Mouse (Mus musculus) midbrain, embryonic 16.5 days (tissue): ENCODE measurements at regions not wholly inside any gene's neighbourhood (a gene's known extent, or its start where the extent isn't known, plus 50 kb on each side); places are given as distances from the start of the nearest gene placed in this dataset.

Source experiments
- ATAC-seq: fragments of 200-750 bp; cut with Nextera tagmentation; 2 replicates; pipeline ENCODE4 v1.8.0; 2017; ENCODE audit warnings: moderate TSS enrichment
- H3K27ac ChIP-seq: fragments of 300-500 bp; sonication (generic); 2 replicates; pipeline ENCODE4 v1.5.1; 2014; ENCODE audit warnings: mild to moderate bottlenecking, low read length, mixed read lengths
- H3K27me3 ChIP-seq: fragments of 300-500 bp; sonication (generic); 2 replicates; pipeline ENCODE4 v1.6.1; 2014; ENCODE audit warnings: low read depth, low read length, mixed read lengths; ENCODE audit not compliant: control insufficient read depth, insufficient read depth
- H3K36me3 ChIP-seq: fragments of 300-500 bp; sonication (generic); 2 replicates; pipeline ENCODE4 v1.6.1; 2014; ENCODE audit warnings: mild to moderate bottlenecking, low read length, moderate library complexity, mixed read lengths; ENCODE audit not compliant: control insufficient read depth, insufficient read depth
- H3K4me1 ChIP-seq: fragments of 300-500 bp; sonication (generic); 2 replicates; pipeline ENCODE4 v1.6.1; 2014; ENCODE audit warnings: mild to moderate bottlenecking, low read length, mixed read lengths; ENCODE audit not compliant: control insufficient read depth, insufficient read depth
- H3K4me2 ChIP-seq: fragments of 300-500 bp; sonication (generic); 2 replicates; pipeline ENCODE4 v1.6.1; 2014; ENCODE audit warnings: mild to moderate bottlenecking, low read length, mixed read lengths
- H3K4me3 ChIP-seq: fragments of 300-500 bp; sonication (generic); 2 replicates; pipeline ENCODE4 v1.5.1; 2014; ENCODE audit warnings: low read depth, mild to moderate bottlenecking, low read length, moderate library complexity, mixed read lengths
- H3K9ac ChIP-seq: fragments of 300-500 bp; sonication (generic); 2 replicates; pipeline ENCODE4 v1.6.1; 2014; ENCODE audit warnings: low read depth, low read length, mixed read lengths
- H3K9me3 ChIP-seq: fragments of 300-500 bp; sonication (generic); replicated peaks from 2 replicates; pipeline ENCODE4 v1.6.1; 2014; ENCODE audit warnings: mild to moderate bottlenecking, low read length, mixed read lengths; ENCODE audit not compliant: control insufficient read depth, poor library complexity, severe bottlenecking
- WGBS: fragments of 180-500 bp; shearing (Covaris S2); extraction: QIAGEN DNeasy Blood & Tissue Kit; methylation state at CpG from one replicate; pipeline ENCODE4 v1.1.7; 2014; 5-methylcytosine and 5-hydroxymethylcytosine counted together

- Histone ChIP-seq H3K4me1 (no peaks in the 10 kb centered on the region), H3K27ac (no peak overlapping the region), H3K4me2 (no peak overlapping the region), H3K36me3 (no peaks in the 10 kb centered on the region), H3K9ac (no peak overlapping the region), H3K9me3 (no peaks in the 10 kb centered on the region), H3K27me3 (no peaks in the 10 kb centered on the region), H3K4me3 (no peak overlapping the region)
- no peak for ATAC-seq
- 87% methylated on average over 7 of the region's 7 CpGs for WGBS
These were observed 79.8 kb upstream of the Slc38a2 start for GRCm38 (mm10) chr15:96779358-96779757.

- 94% methylated on average over 15 of the region's 15 CpGs for WGBS
- H3K4me1 ChIP-seq, result no peaks in the 10 kb centered on the region
- no peak for ATAC-seq
These were observed 78.9 kb upstream of the Slc38a2 start for GRCm38 (mm10) chr15:96778321-96778926.

GRCm38 (mm10) chr15:96776476-96777075 is 77.0 kb upstream of the Slc38a2 start:
- Histone ChIP-seq H3K27ac (no peak overlapping the region), H3K4me2 (no peak overlapping the region), H3K9ac (no peak overlapping the region), H3K4me1 (no peaks in the 10 kb centered on the region), H3K36me3 (no peaks in the 10 kb centered on the region), H3K4me3 (no peak overlapping the region), H3K9me3 (no peaks in the 10 kb centered on the region), H3K27me3 (no peaks in the 10 kb centered on the region)
- ATAC-seq, result no peak
- 82% methylated on average over 9 of the region's 9 CpGs for WGBS

More at GRCm38 (mm10) chr15:96778321-96778926, 78.9 kb upstream of the Slc38a2 start:
- no peak overlapping the region for H3K4me2 ChIP-seq
- H3K27me3 ChIP-seq, result no peaks in the 10 kb centered on the region
- no peak overlapping the region for H3K4me3 ChIP-seq
- H3K9me3 ChIP-seq, result no peaks in the 10 kb centered on the region
- no peaks in the 10 kb centered on the region for H3K36me3 ChIP-seq
- no peak overlapping the region for H3K27ac ChIP-seq
- H3K9ac ChIP-seq, result no peak overlapping the region

- no peak overlapping the region for H3K27ac ChIP-seq
- H3K9me3 ChIP-seq, result no peaks in the 10 kb centered on the region
- H3K4me2 ChIP-seq, result no peak overlapping the region
- ATAC-seq, result no peak
- H3K36me3 ChIP-seq, result no peaks in the 10 kb centered on the region
- H3K9ac ChIP-seq, result no peak overlapping the region
- no peaks in the 10 kb centered on the region for H3K27me3 ChIP-seq
- 86% methylated on average over 5 of the region's 5 CpGs for WGBS
- H3K4me3 ChIP-seq, result no peak overlapping the region
- H3K4me1 ChIP-seq, result no peaks in the 10 kb centered on the region
These were observed 75.6 kb upstream of the Slc38a2 start for GRCm38 (mm10) chr15:96775129-96775528.

GRCm38 (mm10) chr15:96774664-96775063 is 75.1 kb upstream of the Slc38a2 start:
- Histone ChIP-seq H3K27me3 (no peaks in the 10 kb centered on the region), H3K27ac (no peak overlapping the region), H3K4me3 (no peak overlapping the region), H3K4me2 (no peak overlapping the region), H3K4me1 (no peaks in the 10 kb centered on the region), H3K9me3 (no peaks in the 10 kb centered on the region), H3K36me3 (no peaks in the 10 kb centered on the region), H3K9ac (no peak overlapping the region)
- ATAC-seq, result no peak
- 76% methylated on average over 6 of the region's 6 CpGs for WGBS

GRCm38 (mm10) chr15:96773656-96774055 is 74.1 kb upstream of the Slc38a2 start:
- ATAC-seq, result no peak
- peak overlapping the region; percentile 32; the same call in 1 of the 2 replicates for H3K27ac ChIP-seq
- no peak overlapping the region for H3K4me3 ChIP-seq
- 0 out of 2 replicates have a peak overlapping the region, but pooled peaks have one; percentile 6 for H3K9ac ChIP-seq
- no peaks in the 10 kb centered on the region for H3K27me3 ChIP-seq
- H3K36me3 ChIP-seq, result no peaks in the 10 kb centered on the region
- H3K4me1 ChIP-seq, result no peaks in the 10 kb centered on the region
- 67% methylated on average over 1 of the region's 1 CpGs for WGBS
- H3K4me2 ChIP-seq, result no peak overlapping the region
- H3K9me3 ChIP-seq, result no peaks in the 10 kb centered on the region

GRCm38 (mm10) chr15:96772701-96773100 is 73.2 kb upstream of the Slc38a2 start:
- Histone ChIP-seq H3K4me3 (no peak overlapping the region), H3K9ac (no peak overlapping the region), H3K36me3 (no peaks in the 10 kb centered on the region), H3K27ac (no peak overlapping the region), H3K9me3 (no peaks in the 10 kb centered on the region), H3K27me3 (no peaks in the 10 kb centered on the region), H3K4me1 (no peaks in the 10 kb centered on the region), H3K4me2 (no peak overlapping the region)
- no peak for ATAC-seq
- 91% methylated on average over 8 of the region's 8 CpGs for WGBS

- H3K36me3 ChIP-seq, result no peaks in the 10 kb centered on the region
- ATAC-seq, result no peak
- 92% methylated on average over 8 of the region's 8 CpGs for WGBS
These were observed 71.3 kb upstream of the Slc38a2 start for GRCm38 (mm10) chr15:96770786-96771185.

GRCm38 (mm10) chr15:96770299-96770698 is 70.8 kb upstream of the Slc38a2 start:
- 90% methylated on average over 7 of the region's 7 CpGs for WGBS
- Histone ChIP-seq H3K27me3 (no peaks in the 10 kb centered on the region), H3K36me3 (no peaks in the 10 kb centered on the region), H3K4me2 (no peak overlapping the region), H3K9me3 (no peaks in the 10 kb centered on the region), H3K9ac (no peak overlapping the region), H3K27ac (no peak overlapping the region), H3K4me3 (no peak overlapping the region), H3K4me1 (no peaks in the 10 kb centered on the region)
- ATAC-seq, result no peak

More at GRCm38 (mm10) chr15:96770786-96771185, 71.3 kb upstream of the Slc38a2 start:
- H3K4me1 ChIP-seq, result no peaks in the 10 kb centered on the region
- H3K4me2 ChIP-seq, result no peak overlapping the region
- H3K27ac ChIP-seq, result no peak overlapping the region
- no peaks in the 10 kb centered on the region for H3K9me3 ChIP-seq
- H3K9ac ChIP-seq, result no peak overlapping the region
- H3K4me3 ChIP-seq, result no peak overlapping the region
- H3K27me3 ChIP-seq, result no peaks in the 10 kb centered on the region
